Comparison of ENCODE assay signal across 8 mouse cellular contexts in genomic region chr6:29712011-29712584, GRCm38 (mm10). TPM values are rescaled to one million over a fixed set of nuclear protein-coding genes. Genes with fewer than 3 reads are reported as not detected.
DNase-seq lines count a peak whose midpoint lies in the region; ATAC-seq lines count a peak whose summit lies in the region.

No protein-coding gene starts in this region.

- no peaks in the 10 kb centered on the region for H3K27me3 ChIP-seq in forebrain, embryonic 11.5 days (ENCODE audit: control insufficient read depth, insufficient read depth, low read length)
- peaks cover 19% of the 10 kb centered on the region for H3K27me3 ChIP-seq in forebrain, embryonic 10.5 days (ENCODE audit: poor library complexity, severe bottlenecking)
- H3K27me3 ChIP-seq in embryonic facial prominence, embryonic 14.5 days (replicated peaks; ENCODE audit: control insufficient read depth, insufficient read depth, low read length), result no peaks in the 10 kb centered on the region
- H3K27me3 ChIP-seq in liver, embryonic 15.5 days, result no peaks in the 10 kb centered on the region
- H3K27me3 ChIP-seq in splenic B cell, adult 2 months (ENCODE audit: control insufficient read depth, insufficient read depth, low read length, poor library complexity, severe bottlenecking), result no peaks in the 10 kb centered on the region

- no peak for DNase-seq in forebrain, embryonic 11.5 days (ENCODE audit: low spot score)
- no peak for DNase-seq in forebrain, embryonic 10.5 days (ENCODE audit: extremely low spot score, low spot score)
- DNase-seq in right cerebral cortex, adult 2 months (ENCODE audit: low spot score in 2 of 2), result peak; percentile 21 to 31
- no peak for DNase-seq in right cerebral cortex, postnatal 10 days (ENCODE audit: low spot score in 2 of 2)
- peak; percentile 87 for DNase-seq in embryonic facial prominence, embryonic 14.5 days (ENCODE audit: low spot score)
- peak; percentile 67 for DNase-seq in splenic B cell, adult 2 months (ENCODE audit: low read depth, low spot score)
- DNase-seq in ovary, postnatal 36 days (ENCODE audit: low spot score), result no peak

- no peaks in the 10 kb centered on the region for H3K36me3 ChIP-seq in forebrain, embryonic 11.5 days (ENCODE audit: control insufficient read depth, insufficient read depth, low read length)
- H3K36me3 ChIP-seq in forebrain, embryonic 10.5 days (replicated peaks), result peaks cover 5% of the 10 kb centered on the region; the same call in 1 of the 2 replicates
- no peaks in the 10 kb centered on the region for H3K36me3 ChIP-seq in embryonic facial prominence, embryonic 14.5 days (ENCODE audit: control insufficient read depth, insufficient read depth, low read length)
- peaks cover 98% of the 10 kb centered on the region for H3K36me3 ChIP-seq in liver, embryonic 15.5 days (replicated peaks)
- H3K36me3 ChIP-seq in splenic B cell, adult 2 months (ENCODE audit: control insufficient read depth, insufficient read depth, low read length, poor library complexity, severe bottlenecking), result no peaks in the 10 kb centered on the region

- H3K4me2 ChIP-seq in forebrain, embryonic 11.5 days (ENCODE audit: low read depth, low read length, severe bottlenecking), result no peak overlapping the region
- no peak overlapping the region for H3K4me2 ChIP-seq in embryonic facial prominence, embryonic 14.5 days (ENCODE audit: low read depth, low read length)
- no peak overlapping the region for H3K4me2 ChIP-seq in liver, embryonic 15.5 days

- no peak overlapping the region for H3K27ac ChIP-seq in forebrain, embryonic 11.5 days (ENCODE audit: low read depth, low read length)
- no peak overlapping the region for H3K27ac ChIP-seq in forebrain, embryonic 10.5 days
- H3K27ac ChIP-seq in embryonic facial prominence, embryonic 14.5 days (replicated peaks; ENCODE audit: low read depth, low read length), result no peak overlapping the region
- 0 out of 2 replicates have a peak overlapping the region, but pooled peaks have one; percentile 42 for H3K27ac ChIP-seq in liver, embryonic 15.5 days (replicated peaks)

- H3K9me3 ChIP-seq in forebrain, embryonic 11.5 days (ENCODE audit: control insufficient read depth, low read length), result no peaks in the 10 kb centered on the region
- no peaks in the 10 kb centered on the region for H3K9me3 ChIP-seq in forebrain, embryonic 10.5 days
- H3K9me3 ChIP-seq in embryonic facial prominence, embryonic 14.5 days (ENCODE audit: control insufficient read depth, low read length), result no peaks in the 10 kb centered on the region
- no peaks in the 10 kb centered on the region for H3K9me3 ChIP-seq in liver, embryonic 15.5 days (replicated peaks)

- no peak overlapping the region for H3K4me3 ChIP-seq in forebrain, embryonic 11.5 days (ENCODE audit: low read depth, low read length)
- H3K4me3 ChIP-seq in forebrain, embryonic 10.5 days, result no peak overlapping the region
- H3K4me3 ChIP-seq in embryonic facial prominence, embryonic 14.5 days (ENCODE audit: low read depth, low read length), result no peak overlapping the region
- no peak overlapping the region for H3K4me3 ChIP-seq in liver, embryonic 15.5 days (replicated peaks)

- no peak overlapping the region for H3K9ac ChIP-seq in forebrain, embryonic 11.5 days (ENCODE audit: low read length)
- no peak overlapping the region for H3K9ac ChIP-seq in embryonic facial prominence, embryonic 14.5 days (ENCODE audit: low read depth, low read length)
- no peak overlapping the region for H3K9ac ChIP-seq in liver, embryonic 15.5 days

- peaks cover 6% of the 10 kb centered on the region; the same call in 1 of the 2 replicates for H3K4me1 ChIP-seq in forebrain, embryonic 11.5 days (replicated peaks; ENCODE audit: control insufficient read depth, insufficient read depth, low read length)
- peaks cover 38% of the 10 kb centered on the region for H3K4me1 ChIP-seq in forebrain, embryonic 10.5 days
- H3K4me1 ChIP-seq in embryonic facial prominence, embryonic 14.5 days (ENCODE audit: control insufficient read depth, insufficient read depth, low read length), result peaks cover 5% of the 10 kb centered on the region; the same call in 1 of the 2 replicates
- peaks cover 27% of the 10 kb centered on the region for H3K4me1 ChIP-seq in liver, embryonic 15.5 days (replicated peaks)

- peak; percentile 29; the same call in 1 of the 2 replicates for ATAC-seq in forebrain, embryonic 11.5 days (replicated peaks; ENCODE audit: low FRiP score)
- ATAC-seq in embryonic facial prominence, embryonic 14.5 days (ENCODE audit: low read depth), result no peak
- no peak for ATAC-seq in liver, embryonic 15.5 days (ENCODE audit: insufficient read depth)

- 55% methylated on average over 3 of the region's 3 CpGs for WGBS in forebrain, embryonic 11.5 days
- WGBS in forebrain, embryonic 10.5 days, result 49% methylated on average over 3 of the region's 3 CpGs
- 47% methylated on average over 3 of the region's 3 CpGs for WGBS in embryonic facial prominence, embryonic 14.5 days
- 47% methylated on average over 3 of the region's 3 CpGs for WGBS in liver, embryonic 15.5 days (ENCODE audit: insufficient replicate concordance)

RNA-seq across cellular contexts. Expression of gene Tspan33, which starts 18.1 kb away (rescaled TPM):
- 7.4 and 8.3 TPM in 2 replicates for polyA plus RNA-seq in forebrain, embryonic 11.5 days (2014; fragmentation: Nextera tagmentation; extraction: Ambion mirVana)
- polyA plus RNA-seq in forebrain, embryonic 10.5 days (2016; fragmentation: Nextera tagmentation; extraction: Ambion mirVana), result 11.5 and 13.3 TPM in 2 replicates
- 3.4 and 5.0 TPM in 2 replicates for polyA plus RNA-seq in embryonic facial prominence, embryonic 14.5 days (2014; fragmentation: Nextera tagmentation; extraction: Ambion mirVana)
- polyA plus RNA-seq in liver, embryonic 15.5 days (2015; fragmentation: Nextera tagmentation; extraction: Ambion mirVana), result 184 and 205 TPM in 2 replicates

RNA-seq across cellular contexts. Expression of gene Smo, which starts 23.2 kb away (rescaled TPM):
- 72.8 and 78.2 TPM in 2 replicates for polyA plus RNA-seq in forebrain, embryonic 11.5 days (2014; fragmentation: Nextera tagmentation; extraction: Ambion mirVana)
- polyA plus RNA-seq in forebrain, embryonic 10.5 days (2016; fragmentation: Nextera tagmentation; extraction: Ambion mirVana), result 51.2 and 52.7 TPM in 2 replicates
- 45.5 and 48.9 TPM in 2 replicates for polyA plus RNA-seq in embryonic facial prominence, embryonic 14.5 days (2014; fragmentation: Nextera tagmentation; extraction: Ambion mirVana)
- 3.2 and 3.6 TPM in 2 replicates for polyA plus RNA-seq in liver, embryonic 15.5 days (2015; fragmentation: Nextera tagmentation; extraction: Ambion mirVana)

RNA-seq across cellular contexts. Expression of gene Ahcyl2, which starts 55.7 kb away (rescaled TPM):
- polyA plus RNA-seq in forebrain, embryonic 11.5 days (2014; fragmentation: Nextera tagmentation; extraction: Ambion mirVana), result 16.7 and 19.1 TPM in 2 replicates
- polyA plus RNA-seq in forebrain, embryonic 10.5 days (2016; fragmentation: Nextera tagmentation; extraction: Ambion mirVana), result 13.5 and 15.1 TPM in 2 replicates
- 12.6 and 14.0 TPM in 2 replicates for polyA plus RNA-seq in embryonic facial prominence, embryonic 14.5 days (2014; fragmentation: Nextera tagmentation; extraction: Ambion mirVana)
- 3.8 and 4.6 TPM in 2 replicates for polyA plus RNA-seq in liver, embryonic 15.5 days (2015; fragmentation: Nextera tagmentation; extraction: Ambion mirVana)

Comparison
In these comparisons a context has a peak if more than half of its experiments do, and no peak if none do; other contexts are left out.
1. DNase-seq: peak in right cerebral cortex, adult 2 months (2 of 2), embryonic facial prominence, embryonic 14.5 days (single experiment) and splenic B cell, adult 2 months (single experiment); none in forebrain, embryonic 11.5 days (single experiment), forebrain, embryonic 10.5 days (single experiment), right cerebral cortex, postnatal 10 days (0 of 2) and ovary, postnatal 36 days (single experiment).
2. RNA of gene Tspan33, which starts 18.1 kb away (polyA plus RNA-seq): 184 to 205 TPM in liver, embryonic 15.5 days; 11.5 to 13.3 TPM in forebrain, embryonic 10.5 days, 7.4 to 8.3 TPM in forebrain, embryonic 11.5 days and 3.4 to 5.0 TPM in embryonic facial prominence, embryonic 14.5 days; every median in the first group is over 10 times any median in the second.
3. RNA of gene Smo, which starts 23.2 kb away (polyA plus RNA-seq): 72.8 to 78.2 TPM in forebrain, embryonic 11.5 days, 51.2 to 52.7 TPM in forebrain, embryonic 10.5 days and 45.5 to 48.9 TPM in embryonic facial prominence, embryonic 14.5 days; 3.2 to 3.6 TPM in liver, embryonic 15.5 days; every median in the first group is over 10 times any median in the second.